Mouse (Mus musculus) frontal cortex, postnatal 36 days (tissue): ENCODE measurements around the gene Itgb5.

ENCODE experiments used
- DNase-seq, 2 experiments: peaks; one replicate each; pipeline ENCODE4 v3.0.0; 2022; ENCODE audit warnings: low spot score in 2 of 2

Itgb5 gene

DNA sequence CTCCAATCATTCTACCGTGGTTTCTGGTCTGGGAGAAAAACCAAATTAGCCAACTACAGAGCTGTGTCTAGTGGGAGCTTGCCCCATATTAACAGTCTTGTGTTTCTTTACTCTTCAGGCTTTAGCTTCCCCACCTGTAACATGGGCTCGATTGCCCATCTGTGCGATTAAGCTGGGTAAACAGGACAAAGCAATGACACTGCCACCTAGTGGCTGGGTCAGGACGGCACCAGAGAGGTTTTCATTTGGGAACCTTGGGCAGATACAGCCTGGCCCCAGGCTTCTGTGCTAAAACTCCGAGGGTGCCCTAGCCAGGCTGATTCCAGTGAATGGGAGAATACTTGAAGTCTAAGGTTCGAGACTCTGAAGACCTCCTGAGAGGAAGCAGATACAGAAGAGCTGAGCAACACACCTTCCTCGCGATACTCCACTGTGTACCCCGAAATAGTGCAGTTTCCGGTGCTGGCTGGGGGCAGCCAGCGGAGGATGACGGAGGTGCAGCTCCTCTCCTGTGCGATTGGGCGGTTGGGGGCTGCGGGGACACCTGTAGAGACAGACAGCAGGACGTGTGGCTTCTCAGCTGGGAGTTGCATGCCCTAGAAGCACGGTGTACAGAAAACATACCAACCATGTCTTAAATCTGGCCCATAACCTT lies 159.0 kb downstream of the Itgb5 start:
- peak; percentile 44 to 58 for DNase-seq

DNA sequence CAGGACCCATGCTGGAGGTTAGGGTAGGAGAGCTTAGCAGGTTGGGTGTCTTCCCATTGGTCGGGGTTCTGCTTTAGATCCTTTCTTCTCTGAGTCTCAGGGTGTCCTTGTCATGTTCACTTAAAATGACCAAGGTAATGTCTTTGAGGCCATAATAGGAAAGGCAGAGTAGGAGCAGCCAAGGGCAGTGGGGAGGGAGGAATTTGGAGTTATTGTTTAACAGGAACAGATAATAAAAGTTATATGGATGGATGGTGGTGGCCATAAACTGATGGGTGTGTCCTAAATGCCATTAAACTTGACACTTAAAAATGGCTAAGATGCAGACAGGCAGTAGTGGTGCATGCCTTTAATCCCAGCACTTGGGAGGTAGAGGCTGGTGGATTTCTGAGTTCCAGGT lies 159.6 kb downstream of the Itgb5 start:
- DNase-seq: no peak

DNA sequence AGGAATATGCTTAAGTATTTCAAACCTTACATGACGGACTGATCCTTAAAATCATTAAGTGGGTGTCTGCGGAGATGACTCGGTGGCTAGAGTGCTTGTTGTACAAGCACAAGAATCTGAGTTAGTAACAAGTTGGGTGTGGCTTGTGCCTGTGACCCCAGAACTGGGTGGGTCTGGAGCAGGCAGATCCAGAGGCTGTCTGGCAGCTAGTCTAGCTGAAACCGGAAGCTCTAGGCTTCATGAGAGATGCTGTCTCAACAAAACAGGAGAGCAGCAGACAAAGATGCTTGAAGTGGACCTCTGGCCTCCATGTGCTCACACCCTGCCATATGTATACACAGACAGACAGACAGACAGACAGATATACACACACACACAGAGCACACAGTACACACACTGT lies 161.2 kb downstream of the Itgb5 start:
- no peak for DNase-seq

DNA sequence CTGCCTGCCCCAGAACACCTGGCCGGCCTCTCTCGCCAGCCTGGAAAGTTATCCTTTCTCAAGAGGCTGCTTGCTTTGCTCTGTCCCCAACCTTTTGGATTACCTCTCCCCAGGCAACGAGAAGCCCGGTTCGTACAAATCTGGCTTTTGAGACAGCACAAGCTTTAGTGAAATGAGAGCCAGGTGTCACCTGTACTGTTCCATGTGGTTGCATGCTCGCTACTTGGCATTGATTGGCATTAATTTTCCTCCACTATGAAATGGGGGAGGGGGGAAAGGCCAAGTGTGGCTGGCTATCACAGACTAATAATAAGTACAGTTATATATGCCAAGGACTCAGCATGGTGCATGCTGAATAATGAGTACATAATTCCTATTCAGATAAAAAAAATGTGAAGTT lies 164.9 kb downstream of the Itgb5 start:
- DNase-seq: no peak

DNA sequence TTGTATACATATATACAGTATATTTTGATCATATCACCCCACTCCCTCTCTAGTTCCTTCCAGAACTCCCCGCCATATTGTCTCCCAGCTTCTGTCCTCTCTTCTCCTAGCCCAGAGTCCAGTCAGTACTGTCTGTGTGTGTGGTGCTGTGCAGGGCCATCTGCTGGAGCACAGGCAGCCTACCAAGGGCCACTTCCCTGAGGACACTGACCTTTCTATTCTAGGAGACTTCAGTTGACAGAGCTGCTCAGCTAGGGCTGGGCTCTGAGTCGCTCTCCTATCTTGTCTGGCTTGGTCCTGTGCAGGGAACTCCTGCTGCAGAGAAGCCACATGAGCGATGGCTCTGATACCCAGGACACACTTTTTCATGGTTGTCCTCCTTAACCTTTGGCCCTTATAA lies 166.0 kb downstream of the Itgb5 start:
- DNase-seq: no peak

DNA sequence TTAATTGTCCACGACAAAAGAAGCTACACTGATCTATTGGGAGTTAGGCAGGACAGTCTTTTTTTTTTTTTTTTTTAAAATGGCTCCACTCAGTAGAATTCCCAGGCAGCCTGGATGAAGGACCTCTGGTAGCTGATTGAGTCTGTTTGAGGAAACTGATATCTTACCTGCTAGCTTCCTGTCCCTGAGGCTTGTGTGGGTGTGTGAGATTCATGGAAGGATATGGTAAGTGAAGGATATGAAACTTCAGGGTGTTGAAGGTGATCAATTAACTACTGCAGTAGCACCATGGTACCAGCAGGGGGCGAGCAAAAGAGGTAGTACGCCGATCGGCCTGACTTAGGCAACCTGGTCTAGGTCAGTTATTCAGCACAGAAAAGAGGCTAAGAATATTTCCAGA lies 166.6 kb downstream of the Itgb5 start:
- DNase-seq: peak; percentile 31 to 50

DNA sequence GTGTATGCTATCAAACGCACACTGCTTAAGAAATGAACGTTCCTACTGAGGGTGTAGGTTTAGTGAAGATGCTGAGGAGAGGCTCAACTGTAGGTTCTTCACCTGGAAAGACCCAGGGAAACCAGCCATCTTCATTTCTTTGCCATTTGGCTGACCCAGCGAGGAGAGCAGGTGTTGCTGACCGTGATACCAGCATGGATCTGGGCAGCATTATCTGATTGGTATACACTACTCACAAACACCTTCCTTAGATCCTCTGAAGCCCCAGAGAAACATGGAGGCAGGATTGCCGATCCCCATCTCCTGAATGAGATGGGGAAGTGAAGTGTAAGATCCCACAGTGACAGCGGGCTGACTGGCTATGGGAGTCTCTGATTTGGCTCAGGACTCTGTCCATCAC lies 168.5 kb downstream of the Itgb5 start:
- no peak for DNase-seq
